Mouse (Mus musculus) stomach, postnatal 0 days (tissue): ENCODE results near the gene Gast.

Experiments
- CTCF ChIP-seq: IDR thresholded peaks from 2 replicates; pipeline ENCODE4 v1.5.1; 2016; ENCODE audit warnings: antibody characterized with exemption, low read depth, mild to moderate bottlenecking, moderate library complexity
- EP300 ChIP-seq: optimal IDR thresholded peaks from 2 replicates; pipeline ENCODE3; 2016; ENCODE audit warnings: antibody characterized with exemption

DNA sequence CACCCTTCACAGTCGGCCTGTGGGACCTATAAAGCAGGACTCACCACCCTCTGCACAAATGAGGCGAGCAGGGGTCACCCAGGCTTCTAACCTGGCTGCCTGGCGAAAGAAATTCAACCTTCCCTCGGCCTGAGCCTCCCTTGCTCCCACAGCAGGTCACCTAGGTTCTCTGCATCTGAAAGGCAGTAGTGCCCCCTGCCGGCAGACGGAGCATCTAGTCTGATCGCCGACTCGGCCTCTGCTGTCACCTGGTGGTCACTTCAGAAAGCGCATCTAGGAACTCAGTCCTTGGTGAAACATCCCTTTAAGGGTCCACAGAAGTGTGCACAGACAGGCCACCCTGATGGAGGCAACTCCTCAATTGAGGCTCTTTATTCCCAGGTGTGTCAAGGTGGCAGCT is 38.9 kb upstream of the Gast start:
- peak; percentile 100 for TF ChIP-seq CTCF
- no peak for TF ChIP-seq EP300
